Mouse (Mus musculus) intestine, postnatal 0 days (tissue): Measurements from ENCODE around the gene Gga2. TPM values are rescaled to one million over a fixed set of nuclear protein-coding genes. Genes with fewer than 3 reads are reported as not detected.

Experiments used
- ATAC-seq: fragments of 200-750 bp; cut with Nextera tagmentation; 2 replicates; pipeline ENCODE4 v1.8.0; 2017; ENCODE audit warnings: mild to moderate bottlenecking, moderate TSS enrichment, moderate library complexity
- H3K27ac ChIP-seq: fragments of 300-500 bp; sonication (generic); 2 replicates; pipeline ENCODE4 v1.5.1; 2014; ENCODE audit warnings: mild to moderate bottlenecking, low read depth, low read length, moderate library complexity
- H3K27me3 ChIP-seq: fragments of 300-500 bp; sonication (generic); replicated peaks from 2 replicates; pipeline ENCODE4 v1.6.1; 2014; ENCODE audit warnings: low read length, mixed read lengths; ENCODE audit not compliant: control insufficient read depth, insufficient read depth
- H3K36me3 ChIP-seq: fragments of 300-500 bp; sonication (generic); 2 replicates; pipeline ENCODE4 v1.6.1; 2014; ENCODE audit warnings: mild to moderate bottlenecking, moderate library complexity; ENCODE audit not compliant: control insufficient read depth, insufficient read depth
- H3K4me1 ChIP-seq: fragments of 300-500 bp; sonication (generic); replicated peaks from 2 replicates; pipeline ENCODE4 v1.6.1; 2014; ENCODE audit warnings: antibody characterized with exemption, low read length, mixed read lengths; ENCODE audit not compliant: control insufficient read depth, insufficient read depth
- H3K4me2 ChIP-seq: fragments of 300-500 bp; sonication (generic); replicated peaks from 2 replicates; pipeline ENCODE4 v1.6.1; 2014; ENCODE audit warnings: low read depth, mild to moderate bottlenecking, moderate library complexity
- H3K4me3 ChIP-seq: fragments of 300-500 bp; sonication (generic); 2 replicates; pipeline ENCODE4 v1.5.1; 2014; ENCODE audit warnings: low read depth, low read length
- H3K9ac ChIP-seq: fragments of 300-500 bp; sonication (generic); 2 replicates; pipeline ENCODE4 v1.6.1; 2014; ENCODE audit warnings: mild to moderate bottlenecking, low read depth, low read length
- H3K9me3 ChIP-seq: fragments of 300-500 bp; sonication (generic); 2 replicates; pipeline ENCODE4 v1.6.1; 2016; ENCODE audit warnings: mixed run types; ENCODE audit not compliant: control insufficient read depth
- CTCF ChIP-seq: sonication (generic); IDR thresholded peaks from 2 replicates; pipeline ENCODE4 v1.5.1; 2016; ENCODE audit warnings: low read depth, mild to moderate bottlenecking, control low read depth, antibody characterized with exemption, moderate library complexity
- WGBS: fragments of 180-500 bp; shearing (Covaris S2); extraction: QIAGEN DNeasy Blood & Tissue Kit; methylation state at CpG from one replicate; pipeline ENCODE4 v1.1.7; 2014; 5-methylcytosine and 5-hydroxymethylcytosine counted together
- polyA plus RNA-seq: library from polyadenylated mRNA; unstranded; fragments of >200 nt; fragmentation: Nextera tagmentation; extraction: Ambion mirVana; gene quantifications from 2 replicates; pipeline ENCODE4 v1.2.1, GENCODE M21; 2015

The Gga2 gene
- polyA plus RNA-seq, 1 experiment from 2014 or later = 59.9 TPM

- ATAC-seq = no peak
- Histone ChIP-seq H3K9ac (no peak overlapping the region), H3K27ac (no peak overlapping the region), H3K4me1 (no peaks in the 10 kb centered on the region), H3K4me3 (no peak overlapping the region), H3K4me2 (no peak overlapping the region), H3K9me3 (no peaks in the 10 kb centered on the region), H3K36me3 (peaks cover 26% of the 10 kb centered on the region), H3K27me3 (no peaks in the 10 kb centered on the region)
- no peak for TF ChIP-seq CTCF
- WGBS = 68% methylated on average over 4 of the region's 4 CpGs
Observed at GRCm38 (mm10) chr7:121947513-121947912, 73.5 kb downstream of the Gga2 start.

- Histone ChIP-seq H3K4me2 (no peak overlapping the region), H3K9me3 (no peaks in the 10 kb centered on the region), H3K4me1 (no peaks in the 10 kb centered on the region), H3K27me3 (no peaks in the 10 kb centered on the region), H3K36me3 (peaks cover 26% of the 10 kb centered on the region), H3K27ac (no peak overlapping the region), H3K9ac (no peak overlapping the region), H3K4me3 (no peak overlapping the region)
- TF ChIP-seq CTCF = no peak
- 86% methylated on average over 5 of the region's 5 CpGs for whole genome bisulfite sequencing
- ATAC-seq = no peak
Observed at GRCm38 (mm10) chr7:121946196-121946595, 74.8 kb downstream of the Gga2 start.

GRCm38 (mm10) chr7:121942371-121942770, 78.7 kb downstream of the Gga2 start:
- 81% methylated on average over 2 of the region's 2 CpGs for WGBS
- Histone ChIP-seq H3K4me2 (no peak overlapping the region), H3K27ac (no peak overlapping the region), H3K4me3 (no peak overlapping the region), H3K27me3 (no peaks in the 10 kb centered on the region), H3K4me1 (no peaks in the 10 kb centered on the region), H3K9me3 (no peaks in the 10 kb centered on the region), H3K36me3 (peaks cover 9% of the 10 kb centered on the region; the same call in 1 of the 2 replicates), H3K9ac (no peak overlapping the region)
- no peak for ATAC-seq
- TF ChIP-seq CTCF = no peak

GRCm38 (mm10) chr7:121941640-121942039, 79.4 kb downstream of the Gga2 start:
- TF ChIP-seq CTCF = no peak
- Histone ChIP-seq H3K4me3 (no peak overlapping the region), H3K9ac (no peak overlapping the region), H3K27ac (no peak overlapping the region), H3K27me3 (no peaks in the 10 kb centered on the region), H3K36me3 (peaks cover 12% of the 10 kb centered on the region; the same call in 1 of the 2 replicates), H3K9me3 (no peaks in the 10 kb centered on the region), H3K4me1 (no peaks in the 10 kb centered on the region), H3K4me2 (no peak overlapping the region)
- WGBS = 75% methylated on average over 3 of the region's 3 CpGs
- ATAC-seq = no peak

- Histone ChIP-seq H3K9me3 (no peaks in the 10 kb centered on the region), H3K4me1 (0 out of 2 replicates have a peak, but pooled peaks cover 3% of the 10 kb centered on the region), H3K4me2 (no peak overlapping the region), H3K9ac (no peak overlapping the region), H3K27ac (no peak overlapping the region), H3K36me3 (peaks cover 12% of the 10 kb centered on the region; the same call in 1 of the 2 replicates), H3K27me3 (no peaks in the 10 kb centered on the region), H3K4me3 (no peak overlapping the region)
- WGBS = 80% methylated on average over 3 of the region's 3 CpGs
- TF ChIP-seq CTCF = no peak
- no peak for ATAC-seq
Observed at GRCm38 (mm10) chr7:121941016-121941415, 80.0 kb downstream of the Gga2 start.

GRCm38 (mm10) chr7:121939729-121940128, 81.3 kb downstream of the Gga2 start:
- no peak overlapping the region for H3K27ac ChIP-seq
- TF ChIP-seq CTCF = no peak

GRCm38 (mm10) chr7:121939244-121939643, 81.8 kb downstream of the Gga2 start:
- Histone ChIP-seq H3K36me3 (peaks cover 19% of the 10 kb centered on the region), H3K4me2 (no peak overlapping the region), H3K27me3 (no peaks in the 10 kb centered on the region), H3K27ac (no peak overlapping the region), H3K9me3 (no peaks in the 10 kb centered on the region), H3K4me3 (no peak overlapping the region), H3K9ac (no peak overlapping the region), H3K4me1 (0 out of 2 replicates have a peak, but pooled peaks cover 3% of the 10 kb centered on the region)
- 71% methylated on average over 6 of the region's 6 CpGs for WGBS
- no peak for TF ChIP-seq CTCF
- no peak for ATAC-seq

More at GRCm38 (mm10) chr7:121939729-121940128, 81.3 kb downstream of the Gga2 start:
- no peak overlapping the region for H3K9ac ChIP-seq
- H3K4me2 ChIP-seq = no peak overlapping the region
- WGBS = 39% methylated on average over 4 of the region's 4 CpGs
- H3K36me3 ChIP-seq = peaks cover 19% of the 10 kb centered on the region
- 0 out of 2 replicates have a peak, but pooled peaks cover 3% of the 10 kb centered on the region for H3K4me1 ChIP-seq
- H3K9me3 ChIP-seq = no peaks in the 10 kb centered on the region
- no peak for ATAC-seq
- no peak overlapping the region for H3K4me3 ChIP-seq
- no peaks in the 10 kb centered on the region for H3K27me3 ChIP-seq
